Mouse (Mus musculus) lung, postnatal 0 days (tissue): ENCODE data around the gene Kdm5b. TPM values are rescaled to one million over a fixed set of nuclear protein-coding genes. Genes with fewer than 3 reads are reported as not detected.

ENCODE experiments used
- ATAC-seq: fragments of 200-750 bp; cut with Nextera tagmentation; 2 replicates; pipeline ENCODE4 v1.8.0; 2017; ENCODE audit warnings: moderate library complexity
- DNase-seq: peaks from one replicate; pipeline ENCODE4 v3.0.0-alpha.2; 2016; ENCODE audit warnings: low spot score
- H3K27ac ChIP-seq: fragments of 300-500 bp; sonication (generic); 2 replicates; pipeline ENCODE4 v1.5.1; 2014; ENCODE audit warnings: antibody characterized with exemption, mild to moderate bottlenecking, low read length, mixed read lengths
- H3K27me3 ChIP-seq: fragments of 300-500 bp; sonication (generic); replicated peaks from 2 replicates; pipeline ENCODE4 v1.6.1; 2014; ENCODE audit warnings: low read length, mixed read lengths; ENCODE audit not compliant: insufficient read depth
- H3K36me3 ChIP-seq: fragments of 300-500 bp; sonication (generic); 2 replicates; pipeline ENCODE4 v1.6.1; 2014; ENCODE audit warnings: low read length, mixed read lengths; ENCODE audit not compliant: insufficient read depth
- H3K4me1 ChIP-seq: fragments of 300-500 bp; sonication (generic); 2 replicates; pipeline ENCODE4 v1.6.1; 2014; ENCODE audit warnings: antibody characterized with exemption, low read depth, low read length, mixed read lengths; ENCODE audit not compliant: insufficient read depth
- H3K4me2 ChIP-seq: fragments of 300-500 bp; sonication (generic); replicated peaks from 2 replicates; pipeline ENCODE4 v1.6.1; 2014; ENCODE audit warnings: low read depth, mild to moderate bottlenecking, low read length, moderate library complexity, mixed read lengths
- H3K4me3 ChIP-seq: fragments of 300-500 bp; sonication (generic); 2 replicates; pipeline ENCODE4 v1.5.1; 2014; ENCODE audit warnings: low read depth, low read length
- H3K9ac ChIP-seq: fragments of 300-500 bp; sonication (generic); replicated peaks from 2 replicates; pipeline ENCODE4 v1.6.1; 2014; ENCODE audit warnings: low read depth, mild to moderate bottlenecking
- H3K9me3 ChIP-seq: fragments of 300-500 bp; sonication (generic); 2 replicates; pipeline ENCODE4 v1.6.1; 2016; ENCODE audit warnings: low read length, mixed read lengths
- CTCF ChIP-seq: IDR thresholded peaks from 2 replicates; pipeline ENCODE4 v1.5.1; 2016; ENCODE audit warnings: antibody characterized with exemption, mild to moderate bottlenecking
- EP300 ChIP-seq: IDR thresholded peaks from 2 replicates; pipeline ENCODE4 v1.6.1; 2016; ENCODE audit warnings: antibody characterized with exemption, mild to moderate bottlenecking, control low read depth
- WGBS: fragments of 180-500 bp; shearing (Covaris S2); extraction: QIAGEN DNeasy Blood & Tissue Kit; methylation state at CpG from one replicate; pipeline ENCODE4 v1.1.7; 2014; 5-methylcytosine and 5-hydroxymethylcytosine counted together
- polyA plus RNA-seq: library from polyadenylated mRNA; unstranded; fragments of >200 nt; fragmentation: Nextera tagmentation; extraction: Ambion mirVana; gene quantifications from 2 replicates; pipeline ENCODE4 v1.2.1, GENCODE M21; 2015

The Kdm5b gene
- polyA plus RNA-seq, result 33.3 and 37.5 TPM in 2 replicates

DNA sequence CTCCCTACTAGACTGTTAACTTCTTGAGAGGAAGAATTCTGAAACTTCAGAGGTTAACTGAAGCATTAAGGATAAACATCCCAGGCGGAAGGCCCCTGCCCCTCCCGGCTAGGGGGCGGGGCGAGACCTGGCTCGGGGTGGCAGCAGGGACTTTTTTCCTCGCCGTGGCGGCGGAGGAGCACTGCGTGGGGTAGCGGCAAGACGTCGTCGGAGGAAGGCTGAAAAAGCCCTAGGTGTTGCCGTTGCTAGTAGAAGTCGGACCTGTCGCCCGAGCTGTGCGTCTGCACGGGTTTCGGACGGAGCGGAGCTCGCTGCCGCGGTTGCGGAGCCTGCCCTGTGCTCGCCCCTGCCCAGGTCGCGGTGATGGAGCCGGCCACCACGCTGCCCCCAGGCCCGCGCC lies at the start of gene Kdm5b:
Gene Kdm5b (plus strand): TSS at position 196 of the 400 bp plus-strand sequence.
- no peaks in the 10 kb centered on the region for H3K36me3 ChIP-seq
- H3K9me3 ChIP-seq, result no peaks in the 10 kb centered on the region
- under 1% methylated on average over 34 of the region's 34 CpGs for WGBS
- peaks cover 17% of the 10 kb centered on the region; the same call in 1 of the 2 replicates for H3K4me1 ChIP-seq
- H3K27ac ChIP-seq, result peak within 1 kb of the TSS; percentile 95
- peak within 1 kb of the TSS; percentile 84 for H3K4me2 ChIP-seq
- DNase-seq, result peak; percentile 89
- peak within 1 kb of the TSS; percentile 97 for H3K4me3 ChIP-seq
- peak; percentile 64; the same call in 1 of the 2 replicates for TF ChIP-seq EP300
- TF ChIP-seq CTCF, result no peak
- no peaks in the 10 kb centered on the region for H3K27me3 ChIP-seq
- peak within 1 kb of the TSS; percentile 95 for H3K9ac ChIP-seq
- peak; percentile 26 for ATAC-seq

DNA sequence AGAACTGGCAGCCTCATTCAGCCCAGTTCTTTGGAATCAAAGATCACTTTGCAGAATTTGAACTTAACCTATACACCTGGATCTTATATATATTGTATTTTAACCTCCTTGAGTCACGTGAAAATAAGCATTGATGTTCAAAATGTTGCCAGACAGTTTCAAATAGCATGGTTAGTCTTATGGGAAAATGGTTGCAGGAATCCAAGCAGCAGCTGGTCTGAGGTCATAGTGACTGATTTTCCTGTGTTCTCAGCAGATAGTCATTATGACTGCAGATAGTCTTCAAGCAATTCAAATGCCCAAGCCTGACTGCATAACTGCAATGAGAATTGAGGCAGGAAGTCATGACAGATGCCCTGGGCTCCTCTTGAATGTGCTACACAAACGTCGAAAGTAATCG lies 47.8 kb upstream of the Kdm5b start:
- H3K27ac ChIP-seq, result no peak overlapping the region
- no peaks in the 10 kb centered on the region for H3K9me3 ChIP-seq
- ATAC-seq (no peak), DNase-seq (no peak)
- H3K4me2 ChIP-seq, result no peak overlapping the region
- no peak overlapping the region for H3K4me3 ChIP-seq
- no peak overlapping the region for H3K9ac ChIP-seq
- WGBS, result 53% methylated on average over 4 of the region's 4 CpGs
- peaks cover 10% of the 10 kb centered on the region; the same call in 1 of the 2 replicates for H3K4me1 ChIP-seq
- TF ChIP-seq CTCF, result no peak
- TF ChIP-seq EP300, result no peak
- H3K36me3 ChIP-seq, result 0 out of 2 replicates have a peak, but pooled peaks cover 5% of the 10 kb centered on the region
- no peaks in the 10 kb centered on the region for H3K27me3 ChIP-seq

DNA sequence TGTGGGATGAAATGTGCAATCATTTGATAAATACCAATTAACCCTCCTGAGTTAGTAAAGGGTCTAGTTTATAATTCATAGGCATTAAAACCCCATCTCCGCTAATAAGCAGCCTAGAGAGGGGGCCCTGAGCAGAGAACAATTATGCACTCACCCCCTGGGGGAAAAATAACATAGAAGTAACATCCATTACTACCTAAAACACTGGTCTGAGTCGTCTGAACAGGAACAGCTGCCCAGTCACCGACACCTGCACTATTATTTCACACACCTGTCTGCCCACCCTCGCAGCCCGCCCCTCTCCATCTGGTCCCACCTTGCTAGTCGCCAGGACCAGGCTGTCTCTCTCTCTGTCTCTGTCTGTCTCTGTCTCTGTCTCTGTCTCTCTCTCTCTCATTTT lies 47.4 kb upstream of the Kdm5b start:
- Histone ChIP-seq H3K36me3 (0 out of 2 replicates have a peak, but pooled peaks cover 1% of the 10 kb centered on the region), H3K27ac (no peak overlapping the region), H3K27me3 (no peaks in the 10 kb centered on the region), H3K9me3 (no peaks in the 10 kb centered on the region), H3K4me2 (no peak overlapping the region), H3K4me3 (no peak overlapping the region), H3K4me1 (peaks cover 10% of the 10 kb centered on the region; the same call in 1 of the 2 replicates), H3K9ac (no peak overlapping the region)
- no peak for TF ChIP-seq EP300
- no peak for TF ChIP-seq CTCF
- WGBS, result 52% methylated on average over 6 of the region's 6 CpGs
- DNase-seq (no peak), ATAC-seq (no peak)

DNA sequence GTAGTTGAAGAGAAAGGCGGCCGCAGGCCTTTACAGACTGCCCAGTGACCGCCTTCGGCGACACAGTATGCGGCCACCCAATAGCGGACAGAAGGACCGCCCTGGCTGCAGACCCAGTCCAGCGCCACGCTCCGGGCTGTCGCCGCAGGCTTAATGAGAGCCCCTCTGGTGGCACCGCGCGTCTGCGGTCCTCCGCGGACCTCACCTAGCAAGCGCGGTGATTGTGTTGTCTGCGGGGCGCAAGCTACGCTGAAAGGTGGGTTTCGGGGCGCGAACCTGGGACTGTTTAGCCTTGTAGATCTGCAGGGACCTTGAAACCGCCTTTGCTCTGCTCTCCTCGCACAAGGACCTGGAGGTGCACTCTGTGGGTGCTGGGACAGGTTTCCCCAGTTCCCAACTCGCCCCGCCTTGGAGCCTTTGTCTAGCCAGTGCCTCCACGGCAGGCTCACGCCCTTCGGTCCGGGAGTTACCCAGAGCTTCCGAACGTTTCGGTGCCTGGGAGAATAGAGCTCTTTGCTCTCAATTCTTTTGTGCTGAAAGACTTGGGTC lies 46.6 kb upstream of the Kdm5b start:
- H3K27ac ChIP-seq, result 0 out of 2 replicates have a peak overlapping the region, but pooled peaks have one; percentile 1
- TF ChIP-seq EP300 (no peak), CTCF (peak; percentile 27)
- 0 out of 2 replicates have a peak overlapping the region, but pooled peaks have one; percentile 26 for H3K9ac ChIP-seq
- no peaks in the 10 kb centered on the region for H3K36me3 ChIP-seq
- peak overlapping the region; percentile 41 for H3K4me3 ChIP-seq
- 1% methylated on average over 38 of the region's 38 CpGs for WGBS
- peak; percentile 76 for ATAC-seq
- H3K4me1 ChIP-seq, result peaks cover 10% of the 10 kb centered on the region; the same call in 1 of the 2 replicates
- H3K4me2 ChIP-seq, result peak overlapping the region; percentile 81
- DNase-seq, result peak; percentile 57
- H3K27me3 ChIP-seq, result no peaks in the 10 kb centered on the region
- no peaks in the 10 kb centered on the region for H3K9me3 ChIP-seq

DNA sequence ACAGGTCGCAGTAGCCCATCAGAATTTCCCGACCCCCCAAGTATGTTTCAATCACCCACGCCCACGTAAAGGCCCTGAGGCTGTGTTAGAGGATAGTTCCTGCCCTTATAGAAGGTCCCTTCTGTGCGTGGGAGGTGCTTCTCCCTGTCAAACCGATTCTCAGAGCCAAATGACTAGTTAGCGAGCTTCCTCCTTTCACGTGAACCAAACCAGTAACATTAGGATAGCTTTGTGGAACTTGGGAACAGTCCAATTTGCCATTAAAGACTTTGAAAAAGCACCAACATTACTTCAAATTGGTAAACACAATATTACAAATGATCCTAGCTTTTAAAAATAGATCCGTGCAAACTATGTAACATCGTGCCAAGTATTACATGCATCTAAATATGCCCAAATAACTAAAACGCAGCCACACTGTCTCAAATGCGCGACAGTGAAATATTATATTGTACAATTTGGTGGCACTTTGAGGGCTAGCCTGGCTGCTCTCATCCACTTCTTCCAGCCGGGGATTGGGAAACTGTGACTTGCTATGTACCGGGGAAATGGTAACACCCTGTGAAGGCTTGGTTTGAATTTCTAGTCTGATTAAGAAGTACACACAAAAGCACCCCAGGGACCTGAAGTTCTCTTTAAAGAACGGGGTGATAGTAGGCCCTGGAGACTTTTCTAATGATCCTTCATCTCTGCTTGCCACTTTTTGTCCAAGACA lies 45.9 kb upstream of the Kdm5b start:
- Histone ChIP-seq H3K4me2 (peak overlapping the region; percentile 81), H3K27ac (no peak overlapping the region), H3K9ac (no peak overlapping the region), H3K4me1 (peaks cover 10% of the 10 kb centered on the region; the same call in 1 of the 2 replicates), H3K36me3 (no peaks in the 10 kb centered on the region), H3K4me3 (peak overlapping the region; percentile 41), H3K9me3 (no peaks in the 10 kb centered on the region), H3K27me3 (no peaks in the 10 kb centered on the region)
- WGBS, result 32% methylated on average over 16 of the region's 16 CpGs
- TF ChIP-seq CTCF (no peak), EP300 (no peak)
- DNase-seq (peak; percentile 55), ATAC-seq (no peak)

DNA sequence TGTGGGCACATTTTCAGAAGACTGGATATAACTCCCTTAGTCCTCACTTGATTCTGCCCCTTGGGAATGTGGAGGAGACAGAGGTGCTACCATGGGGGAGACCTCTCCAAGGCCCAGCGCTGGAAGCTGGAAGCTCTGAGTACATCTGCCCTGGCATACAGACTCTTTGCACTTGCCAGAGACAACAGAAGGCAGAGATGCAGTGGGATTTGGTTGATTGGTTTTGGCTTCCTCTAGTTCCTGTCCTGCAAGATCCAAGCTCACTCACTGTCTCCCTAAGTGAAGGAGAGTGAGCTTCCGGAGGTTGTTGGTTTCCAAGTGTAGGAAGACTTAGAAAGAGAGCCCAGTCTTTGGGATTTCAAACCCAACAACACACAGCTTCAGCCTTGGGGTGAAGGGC lies 44.1 kb upstream of the Kdm5b start:
- no peak overlapping the region for H3K4me2 ChIP-seq
- no peaks in the 10 kb centered on the region for H3K27me3 ChIP-seq
- no peaks in the 10 kb centered on the region for H3K36me3 ChIP-seq
- 62% methylated on average over 2 of the region's 2 CpGs for WGBS
- TF ChIP-seq EP300 (no peak), CTCF (no peak)
- H3K9me3 ChIP-seq, result no peaks in the 10 kb centered on the region
- H3K9ac ChIP-seq, result no peak overlapping the region
- no peak overlapping the region for H3K4me3 ChIP-seq
- H3K27ac ChIP-seq, result 0 out of 2 replicates have a peak overlapping the region, but pooled peaks have one; percentile 64
- ATAC-seq (no peak), DNase-seq (no peak)
- peaks cover 10% of the 10 kb centered on the region; the same call in 1 of the 2 replicates for H3K4me1 ChIP-seq
